Mouse (Mus musculus) bone marrow, adult 2 months (tissue): ENCODE results near the gene Hspa12a. TPM values are rescaled to one million over a fixed set of nuclear protein-coding genes. Genes with fewer than 3 reads are reported as not detected.

Experiments used
- H3K27ac ChIP-seq: fragments of 200-500 bp; 2 replicates; pipeline ENCODE4 v1.5.1; 2012; ENCODE audit warnings: low read depth, mild to moderate bottlenecking, control low read depth, inconsistent platforms, low read length; ENCODE audit not compliant: control insufficient read depth, poor library complexity, insufficient read depth
- H3K4me1 ChIP-seq: fragments of 200-500 bp; 2 replicates; pipeline ENCODE4 v1.6.1; 2011; ENCODE audit warnings: low read length; ENCODE audit not compliant: control insufficient read depth, insufficient read depth
- H3K4me3 ChIP-seq: fragments of 200-500 bp; replicated peaks from 2 replicates; pipeline ENCODE3; 2011; ENCODE audit warnings: mild to moderate bottlenecking, low read depth, low read length, control low read depth; ENCODE audit not compliant: control insufficient read depth
- CTCF ChIP-seq: fragments of 200-500 bp; IDR thresholded peaks from 2 replicates; pipeline ENCODE4 v1.5.1; 2011; ENCODE audit warnings: low read length, control low read depth; ENCODE audit not compliant: control insufficient read depth, insufficient read depth
- POLR2A ChIP-seq: fragments of 200-500 bp; IDR thresholded peaks from 2 replicates; pipeline ENCODE4 v1.6.1; 2011; ENCODE audit warnings: low read depth, mild to moderate bottlenecking, control low read depth, low read length, borderline replicate concordance; ENCODE audit not compliant: control insufficient read depth
- WGBS: fragments of 180-500 bp; shearing (Covaris S2); methylation state at CpG from one replicate; pipeline ENCODE4 v1.1.7; 2018; 5-methylcytosine and 5-hydroxymethylcytosine counted together
- polyA plus RNA-seq: library from polyadenylated mRNA; stranded (reverse); fragments of >200 nt; gene quantifications from 2 replicates; pipeline ENCODE4 v1.2.4, GENCODE M21; 2011; ENCODE audit warnings: low replicate concordance; ENCODE audit not compliant: missing spikeins, insufficient read depth, insufficient read length

Hspa12a gene
- polyA plus RNA-seq, 1 experiment, result 2.3 TPM

DNA sequence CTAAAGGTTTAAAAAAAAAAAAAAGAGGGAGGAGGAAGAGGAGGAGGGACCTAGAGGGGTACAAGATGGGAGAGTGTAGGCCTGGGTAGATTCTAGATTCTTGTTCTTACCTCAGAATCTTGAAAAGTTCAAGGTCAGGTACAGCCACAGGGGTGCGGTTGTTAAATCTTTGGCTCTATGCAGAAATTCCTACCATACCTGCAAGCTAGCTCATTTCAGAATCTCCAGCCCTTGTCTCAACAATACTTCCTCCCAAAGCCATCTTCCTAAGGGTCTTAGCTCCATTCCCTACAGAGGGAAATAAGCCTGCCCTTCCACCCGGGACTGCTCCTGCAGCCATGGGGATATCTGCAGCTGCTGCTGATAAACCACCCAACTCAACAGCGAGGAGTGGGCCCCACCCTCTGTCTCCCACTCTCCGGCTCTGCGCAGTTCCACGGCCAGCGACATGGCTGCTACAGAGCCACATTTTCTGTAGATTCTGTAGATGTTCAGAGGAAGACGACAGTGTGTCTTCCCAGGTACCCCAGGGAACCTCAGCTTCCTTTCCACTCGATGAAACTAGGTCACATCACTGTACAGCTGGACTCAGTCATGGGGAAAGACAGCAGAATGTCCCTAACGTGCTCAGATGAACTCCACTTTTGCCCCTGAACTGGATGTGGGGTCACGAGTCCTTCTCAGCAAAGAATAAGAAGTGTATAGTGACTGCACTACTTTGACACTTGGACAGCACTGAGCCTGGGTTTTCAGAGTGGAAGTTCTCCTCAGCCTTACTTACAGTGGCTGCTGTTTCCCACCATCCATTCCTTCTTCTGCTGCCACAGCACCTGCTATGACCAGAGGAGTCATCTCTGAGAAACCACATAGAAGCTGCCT, 70.8 kb downstream of the Hspa12a start:
- H3K27ac ChIP-seq, result no peak overlapping the region
- no peak for TF ChIP-seq POLR2A
- no peak for TF ChIP-seq CTCF
- H3K4me3 ChIP-seq, result no peak overlapping the region
- no peaks in the 10 kb centered on the region for H3K4me1 ChIP-seq
- 69% methylated on average over 11 of the region's 11 CpGs for WGBS

DNA sequence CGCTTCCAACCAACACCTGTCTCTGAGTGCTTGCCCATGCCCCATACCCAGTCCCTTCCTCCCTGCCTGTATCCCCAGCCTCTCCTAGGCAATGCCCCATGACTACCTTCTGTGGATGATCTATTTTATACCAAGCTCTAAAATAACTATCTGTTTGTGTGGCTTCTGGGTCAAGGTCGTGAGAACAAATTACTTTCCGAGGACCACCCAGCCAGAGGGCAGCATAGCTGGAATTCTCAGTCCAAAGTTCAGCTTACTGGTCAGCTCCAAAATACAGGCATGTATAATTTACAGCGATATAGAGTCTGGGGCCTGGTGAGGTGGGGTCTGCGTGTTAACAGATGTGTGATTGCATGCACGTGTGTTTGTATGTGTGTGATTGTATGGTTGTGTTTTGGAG, 71.6 kb downstream of the Hspa12a start:
- WGBS, result 78% methylated on average over 6 of the region's 6 CpGs
- Histone ChIP-seq H3K27ac (no peak overlapping the region), H3K4me3 (no peak overlapping the region), H3K4me1 (no peaks in the 10 kb centered on the region; the same call in 1 of the 2 replicates)
- TF ChIP-seq CTCF (no peak), POLR2A (no peak)

- WGBS, result 74% methylated on average over 4 of the region's 4 CpGs
- TF ChIP-seq CTCF, result no peak
- no peak for TF ChIP-seq POLR2A
These were observed 76.8 kb downstream of the Hspa12a start for GRCm38 (mm10) chr19:58866651-58867050.

DNA sequence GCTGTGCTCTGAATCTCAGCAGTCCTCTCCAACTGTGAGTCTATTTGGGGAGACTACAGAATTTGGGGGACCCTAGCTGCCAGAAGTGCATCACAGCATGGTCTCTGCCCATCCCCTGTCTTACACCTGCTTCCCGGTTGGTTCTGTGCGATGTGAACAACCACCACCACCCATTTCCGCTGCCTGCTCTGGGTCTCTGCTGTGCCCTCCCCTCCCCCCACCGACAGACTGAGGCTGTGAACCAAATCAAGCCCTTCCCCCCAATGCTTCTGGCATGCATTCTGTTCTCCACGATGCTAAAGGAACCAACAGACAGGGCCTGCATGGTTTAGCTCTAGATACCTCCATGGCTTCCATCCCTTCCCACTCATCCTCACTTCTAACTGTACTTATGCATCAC, 78.2 kb downstream of the Hspa12a start:
- 32% methylated on average over 5 of the region's 5 CpGs for WGBS

More at GRCm38 (mm10) chr19:58866651-58867050, 76.8 kb downstream of the Hspa12a start:
- Histone ChIP-seq H3K27ac (no peak overlapping the region), H3K4me3 (no peak overlapping the region), H3K4me1 (no peaks in the 10 kb centered on the region; the same call in 1 of the 2 replicates)

DNA sequence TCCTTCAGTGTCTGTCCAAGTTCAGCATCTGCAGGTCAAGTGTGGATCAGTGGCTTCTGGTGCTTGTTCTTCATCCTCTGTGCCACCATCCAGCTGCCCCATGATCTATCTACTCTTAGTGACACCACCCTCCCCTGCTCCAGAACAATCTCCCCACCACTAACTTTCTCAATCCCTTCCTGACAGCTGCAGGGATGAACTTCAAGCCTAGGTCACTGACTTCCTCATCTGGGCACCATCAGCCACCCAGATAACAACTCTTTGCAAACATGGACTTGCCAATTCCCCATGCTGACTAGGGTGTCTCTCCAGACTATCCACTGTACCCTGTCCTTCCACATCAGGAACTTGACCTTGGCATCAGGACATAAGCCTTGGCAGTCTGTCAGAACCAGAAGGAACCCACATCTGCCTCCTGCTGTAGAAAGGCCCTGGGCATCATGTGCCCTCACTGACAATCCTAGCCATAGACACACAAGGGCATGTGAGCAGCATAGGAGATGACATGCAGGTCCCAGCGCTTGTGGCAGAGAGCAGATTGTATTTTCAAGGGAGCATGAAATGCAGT, 79.4 kb downstream of the Hspa12a start:
- WGBS, result 72% methylated on average over 1 of the region's 1 CpGs
- TF ChIP-seq CTCF (no peak), POLR2A (no peak)
- H3K4me3 ChIP-seq, result no peak overlapping the region
- no peaks in the 10 kb centered on the region; the same call in 1 of the 2 replicates for H3K4me1 ChIP-seq
- H3K27ac ChIP-seq, result no peak overlapping the region

More for the DNA sequence above, 78.2 kb downstream of the Hspa12a start:
- H3K27ac ChIP-seq, result no peak overlapping the region
- H3K4me3 ChIP-seq, result no peak overlapping the region
- no peak for TF ChIP-seq CTCF
- TF ChIP-seq POLR2A, result no peak
- H3K4me1 ChIP-seq, result no peaks in the 10 kb centered on the region; the same call in 1 of the 2 replicates

DNA sequence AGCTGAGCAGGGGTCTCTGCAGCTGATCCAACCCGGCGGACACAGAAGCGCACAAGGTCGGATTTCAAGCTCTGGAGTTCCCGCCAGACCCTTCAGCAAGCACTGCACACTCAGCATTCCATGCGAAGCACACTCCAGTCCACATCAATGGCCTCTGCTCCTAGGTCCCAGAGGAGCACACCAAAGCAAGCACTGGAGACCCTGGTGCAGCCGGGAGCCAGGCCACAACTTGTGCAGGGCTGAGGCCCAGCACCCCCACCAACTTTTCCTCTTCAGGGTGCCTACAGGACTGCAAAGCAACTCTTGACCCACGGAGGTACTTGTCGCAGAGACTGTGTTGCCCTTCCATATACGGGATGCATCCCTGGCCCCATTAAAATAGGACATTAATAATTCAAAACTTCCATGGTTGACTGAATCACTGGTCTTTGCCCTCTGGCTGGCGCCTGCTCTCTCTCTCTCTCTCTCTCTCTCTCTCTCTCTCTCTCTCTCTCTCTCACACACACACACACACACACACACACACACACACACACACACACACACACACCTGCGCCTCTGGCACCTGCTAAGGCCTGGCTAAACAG, 82.2 kb downstream of the Hspa12a start:
- Histone ChIP-seq H3K4me1 (no peaks in the 10 kb centered on the region; the same call in 1 of the 2 replicates), H3K4me3 (no peak overlapping the region), H3K27ac (no peak overlapping the region)
- 45% methylated on average over 12 of the region's 12 CpGs for WGBS
- no peak for TF ChIP-seq CTCF
- TF ChIP-seq POLR2A, result no peak

GRCm38 (mm10) chr19:58860255-58861173, 82.9 kb downstream of the Hspa12a start:
- peak overlapping the region; percentile 52 for H3K4me3 ChIP-seq
- no peaks in the 10 kb centered on the region; the same call in 1 of the 2 replicates for H3K4me1 ChIP-seq
- WGBS, result 4% methylated on average over 45 of the region's 46 CpGs
- H3K27ac ChIP-seq, result no peak overlapping the region
- TF ChIP-seq CTCF, result no peak
